Mouse (Mus musculus) adrenal gland, postnatal 25 days (tissue): ENCODE measurements around the gene Grb2. TPM values are rescaled to one million over a fixed set of nuclear protein-coding genes. Genes with fewer than 3 reads are reported as not detected.

Experiments used
- DNase-seq: peaks from one replicate; pipeline ENCODE4 v3.0.0; 2021; ENCODE audit warnings: mixed read lengths
- total RNA-seq: library from RNA; stranded (reverse); gene quantifications from 2 replicates; pipeline ENCODE4 v1.2.3, GENCODE M21; 2021

Gene Grb2
- total RNA-seq, 1 experiment from 2014 or later = 166 TPM

- no peak for DNase-seq
These were observed 64.1 kb downstream of the Grb2 start for GRCm38 (mm10) chr11:115644308-115644707.

GRCm38 (mm10) chr11:115643265-115643664 is 65.1 kb downstream of the Grb2 start:
- no peak for DNase-seq

- no peak for DNase-seq
These were observed 65.7 kb downstream of the Grb2 start for GRCm38 (mm10) chr11:115642705-115643104.

GRCm38 (mm10) chr11:115641664-115642036 is 66.7 kb downstream of the Grb2 start:
- DNase-seq = no peak

- no peak for DNase-seq
These were observed 67.3 kb downstream of the Grb2 start for GRCm38 (mm10) chr11:115640978-115641663.

- DNase-seq = no peak
These were observed 68.0 kb downstream of the Grb2 start for GRCm38 (mm10) chr11:115640311-115640828.

GRCm38 (mm10) chr11:115639540-115639939 is 68.9 kb downstream of the Grb2 start:
- DNase-seq = no peak

GRCm38 (mm10) chr11:115638498-115639409 is 69.6 kb downstream of the Grb2 start:
- no peak for DNase-seq

GRCm38 (mm10) chr11:115636960-115637359 is 71.4 kb downstream of the Grb2 start:
- no peak for DNase-seq

GRCm38 (mm10) chr11:115635484-115635883 is 72.9 kb downstream of the Grb2 start:
- no peak for DNase-seq

GRCm38 (mm10) chr11:115635041-115635440 is 73.4 kb downstream of the Grb2 start:
- no peak for DNase-seq

- no peak for DNase-seq
These were observed 74.3 kb downstream of the Grb2 start for GRCm38 (mm10) chr11:115634109-115634508.

GRCm38 (mm10) chr11:115632862-115633261 is 75.5 kb downstream of the Grb2 start:
- DNase-seq = no peak

- no peak for DNase-seq
These were observed 76.2 kb downstream of the Grb2 start for GRCm38 (mm10) chr11:115632247-115632646.

- no peak for DNase-seq
These were observed 76.9 kb downstream of the Grb2 start for GRCm38 (mm10) chr11:115631505-115631890.

- DNase-seq = no peak
These were observed 77.6 kb downstream of the Grb2 start for GRCm38 (mm10) chr11:115630532-115631504.

- no peak for DNase-seq
These were observed 78.5 kb downstream of the Grb2 start for GRCm38 (mm10) chr11:115629734-115630531.

GRCm38 (mm10) chr11:115628465-115629101 is 79.8 kb downstream of the Grb2 start:
- DNase-seq = no peak

- DNase-seq = peak; percentile 99
These were observed 80.5 kb downstream of the Grb2 start, which contains the start of gene Slc25a19 for GRCm38 (mm10) chr11:115627705-115628464. Gene Slc25a19, minus strand, starts transcription at chr11:115628295.
